Mouse (Mus musculus): Measurements from ENCODE around the gene Lig4.

- TF ChIP-seq GATA1 (IDR thresholded peaks at IDR 0.05; ENCODE audit: low read length) (no peak), TAL1 (IDR thresholded peaks at IDR 0.05; ENCODE audit: low read length) (no peak)
Observed at GRCm38 (mm10) chr8:10006986-10007659, 29.6 kb upstream of the Lig4 start.

Measured in erythroblast, embryonic 14.5 days (primary cell).